Mouse (Mus musculus) adrenal gland, postnatal 10 days (tissue): ENCODE data around the gene Trim63. TPM values are rescaled to one million over a fixed set of nuclear protein-coding genes. Genes with fewer than 3 reads are reported as not detected.

ENCODE experiments used
- DNase-seq: peaks from one replicate; pipeline ENCODE4 v3.0.0; 2021; ENCODE audit warnings: mixed read lengths
- total RNA-seq, 2 experiments: library from RNA; stranded (reverse); gene quantifications; 2 replicates each; pipeline ENCODE4 v1.2.3; 2021

The Trim63 gene
- total RNA-seq, 2 experiments from 2014 or later: 3.2 to 8.2 TPM

- DNase-seq: no peak
These were observed 55.8 kb downstream of the Trim63 start for GRCm38 (mm10) chr4:134370649-134371221.

- DNase-seq: no peak
These were observed 56.5 kb downstream of the Trim63 start for GRCm38 (mm10) chr4:134371316-134371855.

- DNase-seq: peak; percentile 90
These were observed 57.4 kb downstream of the Trim63 start for GRCm38 (mm10) chr4:134372294-134372747.

GRCm38 (mm10) chr4:134373295-134373694 lies 58.4 kb downstream of the Trim63 start:
- DNase-seq: no peak

GRCm38 (mm10) chr4:134374306-134374705 lies 59.4 kb downstream of the Trim63 start:
- DNase-seq: no peak

- no peak for DNase-seq
These were observed 63.2 kb downstream of the Trim63 start for GRCm38 (mm10) chr4:134378089-134378615.

Other genes with a start within 250 kb of the Trim63 start
- 10 to 100 TPM; 30.6 to 33.6 TPM for gene Cd52, start 220.0 kb upstream of the Trim63 start, total RNA-seq
- gene Ubxn11, start 212.6 kb upstream of the Trim63 start, total RNA-seq: 1 to 10 TPM; 4.1 to 7.5 TPM
- 100 to 1,000 TPM in 1 of 2 experiments, 10 to 100 TPM in 1; 94.4 to 103 TPM for gene Sh3bgrl3, start 186.3 kb upstream of the Trim63 start, total RNA-seq
- gene Cep85, start 128.0 kb upstream of the Trim63 start, total RNA-seq: 10 to 100 TPM; 20.8 to 28.2 TPM
- not detected for gene Gm7534, start 112.1 kb upstream of the Trim63 start, total RNA-seq
- gene Catsper4, start 87.7 kb upstream of the Trim63 start, total RNA-seq: not detected
- under 1 TPM; 0.45 to 0.51 TPM for gene Cnksr1, start 76.7 kb upstream of the Trim63 start, total RNA-seq
- not detected for gene E130218I03Rik, start 71.5 kb upstream of the Trim63 start, total RNA-seq
- 10 to 100 TPM in 1 of 2 experiments, 1 to 10 TPM in 1; 7.9 to 10.1 TPM for gene Zfp593, start 69.5 kb upstream of the Trim63 start, total RNA-seq
- not detected for gene Gm30191, start 68.2 kb upstream of the Trim63 start, total RNA-seq
- gene Grrp1, start 61.0 kb upstream of the Trim63 start, total RNA-seq: 10 to 100 TPM; 12.3 to 21.7 TPM
- gene Pdik1l, start 27.2 kb upstream of the Trim63 start, total RNA-seq: 10 to 100 TPM; 15.8 to 21.3 TPM
- gene Slc30a2, start 28.1 kb downstream of the Trim63 start, total RNA-seq: 10 to 100 TPM; 13.7 to 17.4 TPM
- gene Extl1, start 68.7 kb downstream of the Trim63 start, total RNA-seq: 1 to 10 TPM; 1.1 to 3.1 TPM
- gene Pafah2, start 81.2 kb downstream of the Trim63 start, total RNA-seq: 10 to 100 TPM; 20.8 to 22.1 TPM
- 100 to 1,000 TPM; 140 to 156 TPM for gene Stmn1, start 153.2 kb downstream of the Trim63 start, total RNA-seq
- 10 to 100 TPM; 23.5 to 28.6 TPM for gene Paqr7, start 181.6 kb downstream of the Trim63 start, total RNA-seq
- 1 to 10 TPM; 2.4 to 3.1 TPM for gene Aunip, start 195.9 kb downstream of the Trim63 start, total RNA-seq
- 100 to 1,000 TPM in 1 of 2 experiments, 10 to 100 TPM in 1; 99.7 to 124 TPM for gene Mtfr1l, start 220.3 kb downstream of the Trim63 start, total RNA-seq
- 10 to 100 TPM; 30.8 to 32.9 TPM for gene Selenon, start 237.0 kb downstream of the Trim63 start, total RNA-seq